ENCODE assay signal across 11 mouse cellular contexts in the genomic region with DNA sequence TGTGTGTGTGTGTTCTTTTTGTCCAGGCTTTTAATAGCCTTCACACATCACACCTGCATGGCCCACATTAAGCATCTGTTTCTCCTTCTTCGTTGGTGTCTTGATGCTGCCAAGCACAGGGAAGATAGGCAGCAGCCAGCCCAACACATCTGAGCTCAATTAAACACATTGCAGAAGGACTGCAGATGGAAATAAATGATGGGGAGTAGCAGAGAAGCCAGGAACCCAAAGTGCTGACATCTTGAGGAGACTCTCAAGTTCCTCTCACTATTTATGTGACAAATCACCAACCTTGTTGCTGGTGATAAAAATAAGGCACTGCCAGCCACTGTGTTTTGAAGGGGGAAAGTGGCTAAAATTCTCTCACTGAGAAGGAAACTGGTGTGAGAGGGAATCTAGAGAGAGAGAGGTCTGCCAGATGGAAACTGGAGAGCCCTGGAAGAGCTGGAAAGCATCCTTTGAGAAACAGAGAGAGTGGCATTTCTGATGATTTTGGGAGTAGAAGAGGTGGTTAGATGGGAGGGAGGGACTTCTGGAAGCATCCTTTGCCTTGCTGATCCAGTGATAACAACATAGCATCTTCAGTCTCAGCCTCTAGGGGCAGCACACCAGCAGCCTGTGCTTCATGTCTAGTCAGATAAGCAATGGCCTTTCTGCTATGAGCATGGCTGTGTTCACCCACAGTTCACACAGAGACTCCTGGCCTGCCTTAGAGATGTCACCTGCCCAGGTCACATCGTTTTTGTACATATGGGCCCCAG.
DNase-seq lines count a peak whose midpoint lies in the region; ATAC-seq lines count a peak whose summit lies in the region.
"Had no signal": no experiment of that assay in that cellular context is flagged by ENCODE, and none has a peak within 500 bp of the region (broad histone marks: within the 10 kb centered on the region; RNA-seq: fewer than 3 reads in every experiment).

No protein-coding gene starts in this region.

- DNase-seq in forebrain, embryonic 14.5 days (ENCODE audit: low spot score) = peak; percentile 15
- DNase-seq in midbrain, embryonic 10.5 days (ENCODE audit: low spot score) = peak; percentile 16
- DNase-seq in retina, postnatal 1 day = peak; percentile 21
- DNase-seq in heart, postnatal 4 days = no peak
- no peak for DNase-seq in kidney, adult 11 months
- DNase-seq: heart, adult 18-20 months had no signal

- no peak overlapping the region for H3K4me2 ChIP-seq in forebrain, embryonic 14.5 days (ENCODE audit: low read length)
- no peak overlapping the region for H3K4me2 ChIP-seq in forebrain, embryonic 15.5 days (replicated peaks)
- H3K4me2 ChIP-seq in midbrain, embryonic 15.5 days = no peak overlapping the region
- H3K4me2 ChIP-seq: limb, embryonic 15.5 days; stomach, embryonic 15.5 days had no signal

- H3K4me3 ChIP-seq in forebrain, embryonic 14.5 days (ENCODE audit: low read depth, low read length) = no peak overlapping the region
- H3K4me3 ChIP-seq in forebrain, embryonic 15.5 days = no peak overlapping the region
- H3K4me3 ChIP-seq in midbrain, embryonic 10.5 days = no peak overlapping the region
- H3K4me3 ChIP-seq in midbrain, embryonic 15.5 days = no peak overlapping the region
- H3K4me3 ChIP-seq: limb, embryonic 15.5 days; stomach, embryonic 15.5 days had no signal

- no peak overlapping the region for H3K27ac ChIP-seq in forebrain, embryonic 14.5 days (ENCODE audit: low read depth, low read length)
- no peak overlapping the region for H3K27ac ChIP-seq in forebrain, embryonic 15.5 days (replicated peaks)
- no peak overlapping the region for H3K27ac ChIP-seq in midbrain, embryonic 10.5 days (replicated peaks)
- no peak overlapping the region for H3K27ac ChIP-seq in midbrain, embryonic 15.5 days
- H3K27ac ChIP-seq: limb, embryonic 15.5 days; stomach, embryonic 15.5 days had no signal

- H3K27me3 ChIP-seq in forebrain, embryonic 14.5 days (replicated peaks; ENCODE audit: control insufficient read depth, insufficient read depth, low read length) = no peaks in the 10 kb centered on the region
- H3K27me3 ChIP-seq in forebrain, embryonic 15.5 days = no peaks in the 10 kb centered on the region
- H3K27me3 ChIP-seq in midbrain, embryonic 10.5 days (ENCODE audit: low read depth, poor library complexity, severe bottlenecking) = no peaks in the 10 kb centered on the region
- H3K27me3 ChIP-seq in midbrain, embryonic 15.5 days (replicated peaks) = no peaks in the 10 kb centered on the region
- H3K27me3 ChIP-seq: limb, embryonic 15.5 days; stomach, embryonic 15.5 days had no signal

- ATAC-seq in forebrain, embryonic 14.5 days = no peak
- ATAC-seq in forebrain, embryonic 15.5 days (replicated peaks) = no peak
- no peak for ATAC-seq in midbrain, embryonic 15.5 days (replicated peaks)
- peak; percentile 64 for ATAC-seq in granulocyte monocyte progenitor cell, adult 5-6 weeks (replicated peaks; ENCODE audit: poor library complexity, severe bottlenecking)

- WGBS in forebrain, embryonic 14.5 days = 55% methylated on average over 2 of the region's 2 CpGs
- WGBS in forebrain, embryonic 15.5 days = 56% methylated on average over 2 of the region's 2 CpGs
- WGBS in midbrain, embryonic 10.5 days = 65% methylated on average over 2 of the region's 2 CpGs
- 60% methylated on average over 2 of the region's 2 CpGs for WGBS in midbrain, embryonic 15.5 days

- no peaks in the 10 kb centered on the region for H3K9me3 ChIP-seq in forebrain, embryonic 14.5 days (replicated peaks; ENCODE audit: control insufficient read depth, low read length)
- H3K9me3 ChIP-seq in forebrain, embryonic 15.5 days = no peaks in the 10 kb centered on the region
- no peaks in the 10 kb centered on the region for H3K9me3 ChIP-seq in midbrain, embryonic 10.5 days (replicated peaks)
- no peaks in the 10 kb centered on the region for H3K9me3 ChIP-seq in midbrain, embryonic 15.5 days
- H3K9me3 ChIP-seq: limb, embryonic 15.5 days; stomach, embryonic 15.5 days had no signal

- H3K4me1 ChIP-seq in forebrain, embryonic 14.5 days (ENCODE audit: control insufficient read depth, insufficient read depth, low read length) = no peaks in the 10 kb centered on the region
- H3K4me1 ChIP-seq in forebrain, embryonic 15.5 days = no peaks in the 10 kb centered on the region
- H3K4me1 ChIP-seq in midbrain, embryonic 10.5 days = peaks cover 3% of the 10 kb centered on the region; the same call in 1 of the 2 replicates
- no peaks in the 10 kb centered on the region for H3K4me1 ChIP-seq in midbrain, embryonic 15.5 days
- H3K4me1 ChIP-seq: limb, embryonic 15.5 days; stomach, embryonic 15.5 days had no signal

- H3K36me3 ChIP-seq in forebrain, embryonic 14.5 days (ENCODE audit: control insufficient read depth, insufficient read depth, low read length) = no peaks in the 10 kb centered on the region
- H3K36me3 ChIP-seq in forebrain, embryonic 15.5 days = no peaks in the 10 kb centered on the region
- H3K36me3 ChIP-seq in midbrain, embryonic 10.5 days = no peaks in the 10 kb centered on the region
- H3K36me3 ChIP-seq in midbrain, embryonic 15.5 days (replicated peaks) = no peaks in the 10 kb centered on the region
- H3K36me3 ChIP-seq: limb, embryonic 15.5 days; stomach, embryonic 15.5 days had no signal

- no peak overlapping the region for H3K9ac ChIP-seq in forebrain, embryonic 14.5 days (ENCODE audit: low read length)
- no peak overlapping the region for H3K9ac ChIP-seq in forebrain, embryonic 15.5 days (replicated peaks)
- no peak overlapping the region for H3K9ac ChIP-seq in midbrain, embryonic 15.5 days
- H3K9ac ChIP-seq: limb, embryonic 15.5 days; stomach, embryonic 15.5 days had no signal

Comparison
In these comparisons a context has a peak if more than half of its experiments do, and no peak if none do; other contexts are left out.
1. DNase-seq: peak in forebrain, embryonic 14.5 days (single experiment), midbrain, embryonic 10.5 days (single experiment) and retina, postnatal 1 day (single experiment); none in heart, postnatal 4 days (single experiment) and kidney, adult 11 months (single experiment).